Mouse (Mus musculus) embryonic fibroblast, embryonic 13.5 days (primary cell): Measurements from ENCODE around the gene Ngfr.

Experiments used
- CTCF ChIP-seq: IDR thresholded peaks from 2 replicates; pipeline ENCODE4 v1.5.1; 2011; ENCODE audit warnings: mild to moderate bottlenecking, control low read depth, low read length, moderate library complexity, borderline replicate concordance; ENCODE audit not compliant: insufficient read depth
- POLR2A ChIP-seq: IDR thresholded peaks from 2 replicates; pipeline ENCODE4 v1.6.1; 2011; ENCODE audit warnings: low read depth, mild to moderate bottlenecking, control low read depth, low read length, moderate library complexity

DNA sequence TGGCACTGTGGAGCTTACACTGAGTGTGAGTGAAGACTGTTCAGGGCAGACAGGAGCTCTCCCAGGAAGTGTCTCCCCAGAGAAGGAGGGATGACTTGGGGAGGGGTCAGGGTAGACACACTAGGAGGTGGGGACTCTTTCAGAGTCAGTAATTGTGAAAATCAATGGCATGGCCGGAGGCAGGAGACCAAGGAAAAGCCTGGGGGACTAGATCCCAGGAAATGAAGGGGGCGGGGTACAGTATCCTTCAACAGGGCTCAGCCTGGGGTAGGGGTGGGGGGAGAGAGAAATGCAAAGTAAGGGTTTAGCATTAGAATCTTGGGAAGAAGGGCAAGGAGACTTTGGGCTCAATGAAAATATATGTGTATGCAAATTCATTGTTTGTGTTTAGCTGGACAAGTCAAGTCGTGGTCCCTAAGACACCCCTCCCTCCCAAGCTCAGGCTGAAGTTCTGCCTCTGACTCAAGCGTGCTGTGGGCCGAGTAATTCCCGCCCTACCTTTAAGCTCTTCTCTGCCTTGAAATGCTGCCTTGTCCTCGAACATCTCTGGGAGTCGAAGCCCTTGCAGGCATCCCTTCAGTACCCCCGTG, 34.1 kb upstream of the Ngfr start:
- TF ChIP-seq CTCF (no peak), POLR2A (no peak)
